ENCODE assay signal across 10 mouse cellular contexts in the genomic region with DNA sequence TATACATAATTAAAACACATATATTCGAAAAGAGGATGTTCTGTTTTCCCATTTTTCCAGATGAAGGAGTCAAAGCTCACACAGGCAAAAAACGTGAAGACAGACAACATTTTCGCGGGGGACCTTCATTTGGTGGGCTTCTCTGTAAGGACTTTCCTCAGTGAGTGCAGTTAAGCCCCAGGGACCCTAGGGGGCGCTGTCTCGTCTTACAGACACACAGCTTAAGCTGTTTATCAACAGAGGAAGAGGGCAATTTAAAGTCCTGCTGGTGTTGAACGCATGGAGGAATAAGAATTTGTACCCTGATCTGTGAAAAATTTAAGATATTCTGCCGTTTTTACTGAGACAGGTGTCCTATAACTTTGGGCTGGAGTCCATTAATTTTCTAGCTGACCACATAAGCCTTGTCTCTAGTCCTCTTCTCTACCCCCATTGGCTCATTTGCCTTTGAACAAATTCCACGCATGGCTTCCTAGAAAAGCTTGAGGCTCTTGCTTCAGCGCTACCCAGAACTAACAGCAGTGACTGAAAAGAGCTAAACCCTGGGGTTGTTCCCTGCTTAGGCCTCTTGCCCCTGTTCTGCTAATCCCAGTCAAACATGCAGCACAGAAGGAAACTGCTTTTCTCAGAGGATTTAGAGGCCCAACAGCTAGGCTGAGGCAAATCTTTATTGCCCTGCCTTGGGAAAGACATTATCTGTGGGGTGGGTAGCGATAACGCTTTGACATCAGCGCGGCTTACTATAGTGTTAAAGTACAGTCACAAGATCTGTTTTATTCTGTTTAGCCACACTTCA.
DNase-seq lines count a peak whose midpoint lies in the region; ATAC-seq and TF ChIP-seq lines count a peak whose summit lies in the region.
"Had no signal": no experiment of that assay in that cellular context is flagged by ENCODE, and none has a peak within 500 bp of the region (broad histone marks: within the 10 kb centered on the region; RNA-seq: fewer than 3 reads in every experiment).

No protein-coding gene starts in this region.

- H3K9ac ChIP-seq in intestine, postnatal 0 days (ENCODE audit: low read depth, low read length) = no peak overlapping the region
- H3K9ac ChIP-seq: embryonic facial prominence, embryonic 15.5 days; lung, embryonic 15.5 days had no signal

- no peak overlapping the region for H3K4me3 ChIP-seq in cerebellum, adult 2 months (replicated peaks; ENCODE audit: insufficient read depth, low read depth, low read length)
- H3K4me3 ChIP-seq in intestine, postnatal 0 days (ENCODE audit: low read depth, low read length) = no peak overlapping the region
- H3K4me3 ChIP-seq: embryonic facial prominence, embryonic 15.5 days; lung, embryonic 15.5 days had no signal

- H3K36me3 ChIP-seq in intestine, postnatal 0 days (ENCODE audit: control insufficient read depth, insufficient read depth) = no peaks in the 10 kb centered on the region
- H3K36me3 ChIP-seq: embryonic facial prominence, embryonic 15.5 days; lung, embryonic 15.5 days had no signal

- no peaks in the 10 kb centered on the region for H3K27me3 ChIP-seq in cerebellum, adult 2 months (ENCODE audit: control insufficient read depth, insufficient read depth, low read length)
- no peaks in the 10 kb centered on the region for H3K27me3 ChIP-seq in intestine, postnatal 0 days (replicated peaks; ENCODE audit: control insufficient read depth, insufficient read depth, low read length)
- H3K27me3 ChIP-seq: embryonic facial prominence, embryonic 15.5 days; lung, embryonic 15.5 days had no signal

- no peak for TF ChIP-seq POLR2A in cerebellum, adult 2 months (IDR thresholded peaks at IDR 0.05; ENCODE audit: borderline replicate concordance, insufficient read depth, low read length)

- no peak overlapping the region for H3K27ac ChIP-seq in cerebellum, adult 2 months (ENCODE audit: insufficient read depth, low read length)
- H3K27ac ChIP-seq in intestine, postnatal 0 days (ENCODE audit: low read depth, low read length) = peak overlapping the region; percentile 82
- H3K27ac ChIP-seq: embryonic facial prominence, embryonic 15.5 days; lung, embryonic 15.5 days had no signal

- DNase-seq in cerebellum, adult 2 months = peak in 1 of 2 experiments; percentile 25
- DNase-seq in cerebellum, adult 11 months = no peak
- DNase-seq in ovary, postnatal 36 days (ENCODE audit: low spot score) = peak; percentile 11
- no peak for DNase-seq in ovary, adult 18-20 months (ENCODE audit: low spot score)
- DNase-seq in retina, postnatal 1 day = peak; percentile 63
- no peak for DNase-seq in left cerebral cortex, postnatal 25 days (ENCODE audit: low spot score in 2 of 2)
- DNase-seq in layer of hippocampus, adult 9-10 months (ENCODE audit: low spot score) = no peak

- intact Hi-C loops in left cerebral cortex, postnatal 25 days (cut with DNase I) = no loop called here

- 87% methylated on average over 14 of the region's 14 CpGs for WGBS in cerebellum, adult 2 months
- WGBS in intestine, postnatal 0 days = 39% methylated on average over 14 of the region's 14 CpGs

- no peaks in the 10 kb centered on the region for H3K9me3 ChIP-seq in intestine, postnatal 0 days (ENCODE audit: control insufficient read depth)
- H3K9me3 ChIP-seq: embryonic facial prominence, embryonic 15.5 days; lung, embryonic 15.5 days had no signal

- peaks cover 8% of the 10 kb centered on the region; the same call in 1 of the 2 replicates for H3K4me1 ChIP-seq in cerebellum, adult 2 months (ENCODE audit: control insufficient read depth, insufficient read depth, low read length)
- no peaks in the 10 kb centered on the region for H3K4me1 ChIP-seq in intestine, postnatal 0 days (replicated peaks; ENCODE audit: control insufficient read depth, insufficient read depth, low read length)
- H3K4me1 ChIP-seq: embryonic facial prominence, embryonic 15.5 days had no signal

- peak; percentile 44; the same call in 1 of the 2 replicates for TF ChIP-seq CTCF in cerebellum, adult 2 months (IDR thresholded peaks at IDR 0.05; ENCODE audit: borderline replicate concordance, insufficient read depth, low read depth, low read length)
- peak; percentile 80 for TF ChIP-seq CTCF in intestine, postnatal 0 days (IDR thresholded peaks at IDR 0.05; ENCODE audit: low read depth)

- no peak overlapping the region; the same call in 1 of the 2 replicates for H3K4me2 ChIP-seq in intestine, postnatal 0 days (replicated peaks; ENCODE audit: low read depth)
- H3K4me2 ChIP-seq: embryonic facial prominence, embryonic 15.5 days; lung, embryonic 15.5 days had no signal

- ATAC-seq in intestine, postnatal 0 days = peak; percentile 98

Comparison
In these comparisons a context has a peak if more than half of its experiments do, and no peak if none do; other contexts are left out.
1. DNase-seq: peak in ovary, postnatal 36 days (single experiment) and retina, postnatal 1 day (single experiment); none in cerebellum, adult 11 months (single experiment), ovary, adult 18-20 months (single experiment), left cerebral cortex, postnatal 25 days (0 of 2) and layer of hippocampus, adult 9-10 months (single experiment).